Mouse (Mus musculus): ENCODE measurements at regions not wholly inside any gene's neighbourhood (a gene's known extent, or its start where the extent isn't known, plus 50 kb on each side); places are given as distances from the start of the nearest gene placed in this dataset.
A peak's percentile ranks its signal among the peaks of the same experiment; 100 is the strongest.

DNA sequence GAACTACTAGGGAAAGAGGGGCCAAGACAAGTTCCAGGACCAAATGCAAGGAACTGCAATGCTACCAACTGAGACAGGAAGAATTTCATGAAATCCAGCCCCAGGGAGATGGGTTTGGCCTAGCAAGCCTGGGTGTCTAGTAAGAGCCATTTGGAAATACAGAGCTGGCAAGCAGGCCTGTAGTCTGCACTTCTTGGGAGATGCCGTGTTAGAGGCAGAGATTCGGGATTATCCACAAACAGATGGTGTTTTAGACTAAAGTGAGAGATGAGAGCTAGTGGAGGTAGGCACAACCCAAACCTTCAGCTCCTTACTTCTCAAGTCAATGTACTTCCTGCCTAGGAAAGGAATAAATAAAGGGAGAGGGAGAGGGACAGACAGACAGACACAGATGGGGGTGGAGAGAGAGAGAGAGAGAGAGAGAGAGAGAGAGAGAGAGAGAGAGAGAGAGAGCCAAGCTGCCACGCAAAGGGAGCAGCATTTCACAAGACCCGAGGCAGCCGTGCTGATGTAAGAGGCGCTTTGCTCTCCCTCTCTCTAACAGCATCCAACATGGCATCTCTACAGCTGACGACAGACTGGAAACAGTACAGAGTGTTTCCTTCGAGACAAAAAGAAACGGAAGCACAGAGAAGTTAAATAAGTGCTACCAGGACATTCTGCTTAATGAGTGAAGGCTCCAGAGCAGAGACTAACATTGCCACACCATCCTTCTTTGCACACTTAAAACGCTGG, 182.9 kb downstream of the Irs2 start:
- DNase-seq (ENCODE audit: low spot score): no peak

- no peak for DNase-seq (ENCODE audit: low spot score)
Observed at GRCm38 (mm10) chr8:10821901-10822300, 186.4 kb downstream of the Irs2 start.

DNA sequence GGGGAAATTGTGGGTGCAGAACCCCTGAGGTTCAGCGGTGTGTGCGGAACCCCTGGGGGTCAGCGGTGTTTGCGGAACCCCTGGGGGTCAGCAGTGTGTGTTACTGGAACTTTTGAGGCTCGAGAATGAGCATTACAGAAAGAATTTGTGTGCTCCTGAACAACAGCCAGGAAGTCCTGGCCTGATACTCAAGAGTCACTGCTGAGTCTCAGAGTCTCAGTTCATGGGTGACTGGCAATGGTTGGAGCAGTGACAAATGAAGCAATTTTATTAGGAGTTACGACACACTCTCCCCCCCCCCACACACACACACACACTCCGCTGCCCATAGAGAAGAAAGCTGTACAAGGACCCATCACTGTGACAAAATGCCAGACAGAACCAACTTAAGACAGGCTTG, 193.8 kb downstream of the Irs2 start:
- DNase-seq (ENCODE audit: low spot score): no peak

DNA sequence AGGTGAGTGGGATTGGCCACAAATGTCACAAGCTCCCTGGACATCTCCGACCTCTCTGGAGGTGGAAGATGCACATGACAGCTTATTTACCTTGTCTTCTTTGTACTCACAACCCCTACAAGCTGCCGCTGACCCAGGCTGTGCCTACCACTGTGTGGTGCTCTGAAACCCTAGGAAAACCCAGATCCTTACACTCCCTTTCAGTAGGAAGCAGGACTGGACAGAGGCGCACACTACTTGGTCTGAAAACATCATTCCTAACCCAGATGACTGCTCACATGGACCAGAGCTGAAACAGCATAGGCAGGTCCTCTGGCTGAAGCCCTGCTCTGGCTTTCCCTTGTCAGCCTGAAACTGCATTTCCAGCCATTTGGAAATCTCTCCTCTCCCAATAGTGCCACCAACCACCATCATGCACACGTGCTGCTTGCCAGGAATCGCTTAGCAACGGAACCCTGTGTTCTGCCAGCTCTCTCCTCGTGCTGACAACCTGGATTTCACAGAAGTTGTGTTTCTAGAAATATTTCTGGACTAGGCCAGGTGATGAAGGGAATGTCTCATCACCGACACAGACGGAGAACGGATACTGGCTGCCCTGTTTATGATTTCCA, 196.1 kb downstream of the Irs2 start:
- DNase-seq (ENCODE audit: low spot score): no peak

DNA sequence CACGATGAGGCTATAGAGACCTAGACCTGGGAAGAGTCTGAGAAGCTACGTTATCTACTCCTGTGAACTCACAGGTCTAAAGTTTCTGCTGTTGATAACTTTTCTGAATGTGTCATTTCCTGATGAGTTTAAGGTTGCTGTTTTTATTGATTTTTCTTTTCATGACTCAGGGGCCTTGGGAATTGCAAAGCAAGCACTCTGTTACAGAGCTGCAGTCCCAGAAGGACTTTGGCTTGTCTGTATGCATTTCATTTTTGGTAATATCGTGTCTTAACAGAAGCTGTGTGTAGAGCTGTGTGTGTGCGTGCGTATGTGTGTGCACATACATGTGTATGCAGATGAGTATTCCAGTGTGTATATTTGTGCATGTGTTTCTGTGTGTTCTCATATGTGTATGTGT, 201.2 kb downstream of the Irs2 start:
- DNase-seq (ENCODE audit: low spot score): no peak

DNA sequence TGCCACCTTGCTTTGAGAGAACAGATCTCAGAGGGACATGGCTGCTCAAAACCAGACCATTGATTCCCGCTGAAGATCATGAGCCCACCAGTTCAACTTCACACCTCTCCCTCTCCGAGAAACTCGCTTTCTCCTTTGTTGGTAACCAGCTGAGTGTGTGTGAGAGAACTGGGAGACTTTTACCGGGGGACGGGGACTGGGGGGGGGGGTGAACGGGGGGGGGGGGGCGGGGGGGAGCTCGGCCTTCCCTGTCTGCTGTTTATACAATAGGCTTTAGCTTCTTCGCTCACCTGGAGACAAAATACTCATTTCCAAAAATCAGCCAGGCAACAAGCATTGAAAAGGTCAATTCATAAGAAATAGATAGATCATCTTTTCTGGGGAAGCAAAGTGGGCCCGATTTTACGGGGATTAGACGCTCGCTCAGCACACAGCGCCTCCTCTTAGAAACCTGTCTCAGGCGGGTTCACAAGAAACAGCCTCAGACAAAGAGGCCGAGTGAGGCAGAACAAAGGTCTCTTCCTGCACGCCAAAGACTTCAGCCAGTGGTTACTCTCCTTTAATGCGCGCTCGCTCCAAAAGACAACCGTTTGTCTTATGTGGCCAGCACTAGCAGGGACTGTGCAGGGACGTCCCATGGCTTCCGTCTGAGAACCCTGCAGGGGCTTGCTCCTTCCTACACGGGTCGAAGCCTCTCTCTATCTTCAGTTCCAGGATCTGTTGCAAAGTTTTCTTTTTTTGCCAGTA, 202.7 kb downstream of the Irs2 start:
- no peak for DNase-seq (ENCODE audit: low spot score)

DNA sequence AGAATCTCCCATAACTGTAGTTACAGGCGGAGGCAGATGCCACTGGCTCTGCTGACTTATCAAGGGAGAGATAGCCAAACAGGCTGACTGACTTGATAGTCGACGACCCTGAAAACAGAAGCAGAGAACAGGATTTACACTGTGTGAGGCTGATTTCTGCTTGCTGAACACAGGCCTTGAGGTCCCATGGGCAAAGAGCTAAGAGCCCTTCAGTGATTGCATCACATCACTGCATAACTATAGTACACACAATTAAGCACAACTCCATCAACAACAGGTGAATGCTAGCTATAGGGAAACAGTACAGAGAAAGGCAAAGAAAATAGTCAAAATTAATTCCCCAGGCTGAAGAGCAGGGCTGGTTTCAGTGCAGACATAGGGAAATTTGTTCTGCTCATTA, 203.3 kb downstream of the Irs2 start:
- no peak for DNase-seq (ENCODE audit: low spot score)

GRCm38 (mm10) chr8:10802003-10802402, 206.3 kb downstream of the Irs2 start:
- peak; percentile 56 for DNase-seq (ENCODE audit: low spot score)

DNA sequence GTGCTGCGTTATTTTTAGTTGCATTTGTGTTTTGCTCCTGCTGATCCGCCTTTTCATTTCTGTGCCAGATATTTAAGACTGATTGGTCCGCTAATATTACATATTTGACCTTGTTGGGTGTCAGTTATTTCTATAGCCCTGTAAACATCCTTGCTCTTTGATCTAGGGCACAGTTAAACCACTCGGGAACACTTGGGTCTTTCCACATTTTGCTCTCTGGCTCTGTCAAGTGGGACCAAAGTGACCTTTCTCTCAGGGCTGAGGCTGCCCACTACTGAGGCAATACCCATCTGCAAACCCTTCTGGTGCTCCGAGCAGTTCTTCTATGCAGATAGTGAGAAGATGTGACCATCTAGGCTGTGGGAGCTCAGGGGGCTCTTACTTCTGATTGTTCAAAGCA, 206.7 kb downstream of the Irs2 start:
- DNase-seq (ENCODE audit: low spot score): no peak

DNA sequence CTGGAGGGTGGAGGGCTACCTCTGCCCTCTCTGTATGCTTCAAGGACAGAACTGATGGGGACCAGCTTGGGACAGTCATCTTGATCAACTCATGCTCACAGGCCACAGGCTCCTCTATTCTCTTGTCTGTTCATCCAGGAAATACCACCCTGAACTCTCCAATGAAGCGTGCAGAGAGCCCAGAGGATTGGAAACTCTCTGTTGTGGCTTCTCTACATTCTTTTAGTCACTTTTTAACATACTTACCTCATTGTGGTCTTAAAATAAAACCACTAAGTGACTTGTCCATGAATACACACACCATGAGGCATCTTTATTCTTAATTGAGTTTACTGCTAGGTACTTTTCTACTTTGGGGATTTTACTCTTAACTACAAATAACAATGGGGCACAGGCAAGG, 209.8 kb downstream of the Irs2 start:
- no peak for DNase-seq (ENCODE audit: low spot score)

GRCm38 (mm10) chr8:10794367-10795189, 213.7 kb downstream of the Irs2 start:
- DNase-seq (ENCODE audit: low spot score): no peak

GRCm38 (mm10) chr8:10793670-10794366, 214.4 kb downstream of the Irs2 start:
- DNase-seq (ENCODE audit: low spot score): no peak

GRCm38 (mm10) chr8:10788496-10789200, 219.6 kb downstream of the Irs2 start:
- DNase-seq (ENCODE audit: low spot score): no peak

DNA sequence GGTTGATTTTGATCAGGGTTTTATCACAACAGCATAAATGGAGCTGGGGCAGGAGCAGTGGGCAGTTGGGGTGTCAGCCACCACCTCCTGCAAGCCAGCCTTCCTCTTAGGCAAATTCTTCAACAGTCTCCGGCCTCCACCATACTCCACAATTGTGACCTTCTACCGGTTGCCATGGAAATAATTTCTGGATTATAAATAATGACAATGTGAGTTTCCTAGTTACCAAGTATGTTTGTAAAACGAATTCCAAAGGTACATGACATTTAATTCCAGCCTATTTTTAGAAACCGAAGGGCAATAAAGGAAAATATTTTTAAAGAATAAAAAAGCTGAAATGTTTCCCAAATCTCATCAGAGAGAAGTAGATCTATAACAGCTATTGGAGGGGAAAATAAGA, 222.5 kb downstream of the Irs2 start:
- DNase-seq (ENCODE audit: low spot score): no peak

DNA sequence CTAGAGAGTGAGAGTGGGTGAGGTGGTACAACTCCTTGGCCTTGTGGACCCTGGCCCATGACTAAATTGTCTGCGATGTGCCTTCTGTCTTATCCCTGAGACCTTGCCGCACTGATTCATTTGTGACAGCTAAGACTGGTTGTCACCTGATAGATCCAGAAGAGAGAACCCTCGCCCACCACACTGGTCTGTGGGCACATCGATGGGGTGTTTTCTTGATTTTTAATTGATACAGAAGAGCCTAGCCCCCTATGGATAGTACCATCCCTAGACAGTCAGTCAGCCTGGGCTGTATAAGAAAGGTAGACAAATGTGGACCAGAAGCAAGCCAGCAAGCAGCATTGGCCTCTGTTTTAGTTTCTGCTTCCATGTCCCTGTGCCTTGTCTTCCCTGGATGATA, 222.9 kb downstream of the Irs2 start:
- no peak for DNase-seq (ENCODE audit: low spot score)

- no peak for DNase-seq (ENCODE audit: low spot score)
Observed at GRCm38 (mm10) chr8:10784481-10784880, 223.8 kb downstream of the Irs2 start.

GRCm38 (mm10) chr8:10781860-10782259, 226.4 kb downstream of the Irs2 start:
- DNase-seq (ENCODE audit: low spot score): no peak

DNA sequence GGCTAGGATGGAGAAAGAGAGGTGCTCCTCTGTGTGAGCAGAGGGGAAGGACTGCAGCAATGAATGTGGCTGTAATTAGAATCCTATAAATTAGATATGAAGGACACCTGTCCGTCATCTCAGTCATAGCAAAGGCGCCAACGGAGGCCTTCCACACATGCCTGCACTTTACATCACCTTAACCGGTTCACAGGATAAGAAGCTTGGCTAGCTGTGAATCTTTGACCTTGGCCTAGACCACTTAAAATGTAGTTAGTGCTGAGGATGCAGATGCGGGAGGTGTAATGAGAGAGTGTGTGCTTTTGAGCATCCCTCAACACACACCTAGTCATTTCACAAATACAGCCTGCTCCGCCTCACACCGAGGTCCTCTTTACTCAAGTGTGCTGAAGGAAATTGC, 228.6 kb downstream of the Irs2 start:
- DNase-seq (ENCODE audit: low spot score): no peak

- DNase-seq (ENCODE audit: low spot score): no peak
Observed at GRCm38 (mm10) chr8:10775202-10776010, 232.9 kb downstream of the Irs2 start.

- DNase-seq (ENCODE audit: low spot score): no peak
Observed at GRCm38 (mm10) chr8:10774778-10775177, 233.5 kb downstream of the Irs2 start.

Data from testis, postnatal 10 days (tissue).